Mouse (Mus musculus): ENCODE measurements around the gene BC051019.

Gene BC051019

GRCm38 (mm10) chr7:109707023-109707785 is 16.4 kb downstream of the BC051019 start:
- peak; percentile 58 for DNase-seq

- DNase-seq, result no peak
Measured at GRCm38 (mm10) chr7:109704461-109704860, 19.2 kb downstream of the BC051019 start.

- no peak for DNase-seq
Measured at GRCm38 (mm10) chr7:109704016-109704377, 19.7 kb downstream of the BC051019 start.

GRCm38 (mm10) chr7:109703190-109704015 is 20.2 kb downstream of the BC051019 start, which contains the start of the genes St5 and Akip1:
Gene St5, minus strand, starts transcription at chr7:109703605.
Gene Akip1, plus strand, starts transcription at chr7:109703690.
- DNase-seq, result peak; percentile 82

GRCm38 (mm10) chr7:109702721-109703120 is 20.9 kb downstream of the BC051019 start:
- no peak for DNase-seq

GRCm38 (mm10) chr7:109700213-109700612 is 23.4 kb downstream of the BC051019 start:
- DNase-seq, result no peak

GRCm38 (mm10) chr7:109695339-109695726 is 28.3 kb downstream of the BC051019 start:
- no peak for DNase-seq

- DNase-seq, result no peak
Measured at GRCm38 (mm10) chr7:109694576-109695338, 28.9 kb downstream of the BC051019 start.

GRCm38 (mm10) chr7:109690961-109691360 is 32.7 kb downstream of the BC051019 start:
- DNase-seq, result no peak

- no peak for DNase-seq
Measured at GRCm38 (mm10) chr7:109690101-109690500, 33.5 kb downstream of the BC051019 start.

- no peak for DNase-seq
Measured at GRCm38 (mm10) chr7:109686585-109687128, 37.0 kb downstream of the BC051019 start.

- DNase-seq, result no peak
Measured at GRCm38 (mm10) chr7:109680879-109681278, 42.8 kb downstream of the BC051019 start.

- no peak for DNase-seq
Measured at GRCm38 (mm10) chr7:109680284-109680683, 43.4 kb downstream of the BC051019 start.

- no peak for DNase-seq
Measured at GRCm38 (mm10) chr7:109674944-109675628, 48.6 kb downstream of the BC051019 start.

GRCm38 (mm10) chr7:109671581-109672471 is 51.8 kb downstream of the BC051019 start:
- DNase-seq, result peak; percentile 42

- no peak for DNase-seq
Measured at GRCm38 (mm10) chr7:109669426-109670170, 54.1 kb downstream of the BC051019 start.

GRCm38 (mm10) chr7:109666664-109667063 is 57.0 kb downstream of the BC051019 start:
- no peak for DNase-seq

- DNase-seq, result no peak
Measured at GRCm38 (mm10) chr7:109662626-109663025, 61.0 kb downstream of the BC051019 start.
